Mouse (Mus musculus): ENCODE measurements at regions not wholly inside any gene's neighbourhood (a gene's known extent, or its start where the extent isn't known, plus 50 kb on each side); places are given as distances from the start of the nearest gene placed in this dataset.

- Histone ChIP-seq H3K4me2 (ENCODE audit: low read depth) (peak overlapping the region; percentile 25), H3K36me3 (ENCODE audit: control insufficient read depth, insufficient read depth) (no peaks in the 10 kb centered on the region), H3K27me3 (ENCODE audit: control insufficient read depth, insufficient read depth, insufficient read length) (no peaks in the 10 kb centered on the region), H3ac (ENCODE audit: control insufficient read depth, insufficient read length) (no peak overlapping the region), H3K79me2 (ENCODE audit: control insufficient read depth, insufficient read depth) (no peaks in the 10 kb centered on the region), H3K4me3 (no peak overlapping the region)
- TF ChIP-seq TCF12 (IDR thresholded peaks at IDR 0.05; ENCODE audit: insufficient read depth, poor library complexity, severe bottlenecking) (no peak), MYOD1 (IDR thresholded peaks at IDR 0.05; ENCODE audit: control insufficient read depth in 1 of 3, insufficient read length in 2 of 3, low read depth in 2 of 3) (no peak), USF1 (IDR thresholded peaks at IDR 0.05; ENCODE audit: low read depth) (no peak), E2F4 (IDR thresholded peaks at IDR 0.05; ENCODE audit: insufficient read depth) (no peak), CEBPB (IDR thresholded peaks at IDR 0.05; ENCODE audit: insufficient read depth, poor library complexity, severe bottlenecking) (no peak), POLR2AphosphoS2 (IDR thresholded peaks at IDR 0.05; ENCODE audit: insufficient read length, low read depth) (no peak), MAX (IDR thresholded peaks at IDR 0.05; ENCODE audit: low read depth) (no peak), REST (IDR thresholded peaks at IDR 0.05; ENCODE audit: insufficient read depth, insufficient read length) (no peak), TCF3 (IDR thresholded peaks at IDR 0.05; ENCODE audit: insufficient read length, low read depth) (no peak), SRF (IDR thresholded peaks at IDR 0.05; ENCODE audit: control insufficient read depth, insufficient read length, low read depth) (no peak)
These were observed 217.7 kb upstream of the Ccng1 start for GRCm38 (mm10) chr11:40972806-40973205.

- peak overlapping the region; percentile 71 for H3K4me2 ChIP-seq (ENCODE audit: low read depth)
- H3K79me2 ChIP-seq (ENCODE audit: control insufficient read depth, insufficient read depth): no peaks in the 10 kb centered on the region
- H3ac ChIP-seq (ENCODE audit: control insufficient read depth, insufficient read length): no peak overlapping the region
- H3K27me3 ChIP-seq (ENCODE audit: control insufficient read depth, insufficient read depth, insufficient read length): no peaks in the 10 kb centered on the region
- H3K4me3 ChIP-seq: no peak overlapping the region
- no peaks in the 10 kb centered on the region for H3K36me3 ChIP-seq (ENCODE audit: control insufficient read depth, insufficient read depth)
- TF ChIP-seq E2F4 (IDR thresholded peaks at IDR 0.05; ENCODE audit: insufficient read depth) (no peak), POLR2AphosphoS2 (IDR thresholded peaks at IDR 0.05; ENCODE audit: insufficient read length, low read depth) (no peak), USF1 (IDR thresholded peaks at IDR 0.05; ENCODE audit: low read depth) (no peak), MYOD1 (IDR thresholded peaks at IDR 0.05; ENCODE audit: control insufficient read depth in 1 of 3, insufficient read length in 2 of 3, low read depth in 2 of 3) (no peak), REST (IDR thresholded peaks at IDR 0.05; ENCODE audit: insufficient read depth, insufficient read length) (no peak), MAX (IDR thresholded peaks at IDR 0.05; ENCODE audit: low read depth) (no peak), CEBPB (IDR thresholded peaks at IDR 0.05; ENCODE audit: insufficient read depth, poor library complexity, severe bottlenecking) (no peak), POLR2A (IDR thresholded peaks at IDR 0.05; ENCODE audit: insufficient read length, low read depth) (no peak), TCF12 (IDR thresholded peaks at IDR 0.05; ENCODE audit: insufficient read depth, poor library complexity, severe bottlenecking) (no peak)
These were observed 172.1 kb upstream of the Ccng1 start for GRCm38 (mm10) chr11:40927168-40927567.

- Histone ChIP-seq H3K36me3 (ENCODE audit: control insufficient read depth, insufficient read depth) (no peaks in the 10 kb centered on the region), H3ac (ENCODE audit: control insufficient read depth, insufficient read length) (no peak overlapping the region)
These were observed 136.4 kb upstream of the Ccng1 start for GRCm38 (mm10) chr11:40891485-40891884.

GRCm38 (mm10) chr11:40884509-40884908 lies 129.4 kb upstream of the Ccng1 start:
- Histone ChIP-seq H3K36me3 (ENCODE audit: control insufficient read depth, insufficient read depth) (no peaks in the 10 kb centered on the region), H3K27me3 (ENCODE audit: control insufficient read depth, insufficient read depth, insufficient read length) (no peaks in the 10 kb centered on the region), H3K79me2 (ENCODE audit: control insufficient read depth, insufficient read depth) (no peaks in the 10 kb centered on the region), H3K4me2 (ENCODE audit: low read depth) (no peak overlapping the region), H3K4me3 (no peak overlapping the region), H3ac (ENCODE audit: control insufficient read depth, insufficient read length) (no peak overlapping the region)
- TF ChIP-seq MYOD1 (IDR thresholded peaks at IDR 0.05; ENCODE audit: control insufficient read depth in 1 of 3, insufficient read length in 2 of 3, low read depth in 2 of 3) (no peak), E2F4 (IDR thresholded peaks at IDR 0.05; ENCODE audit: insufficient read depth) (no peak), POLR2AphosphoS2 (IDR thresholded peaks at IDR 0.05; ENCODE audit: insufficient read length, low read depth) (no peak), TCF3 (IDR thresholded peaks at IDR 0.05; ENCODE audit: insufficient read length, low read depth) (no peak), TCF12 (IDR thresholded peaks at IDR 0.05; ENCODE audit: insufficient read depth, poor library complexity, severe bottlenecking) (no peak), MAX (IDR thresholded peaks at IDR 0.05; ENCODE audit: low read depth) (no peak), SRF (IDR thresholded peaks at IDR 0.05; ENCODE audit: control insufficient read depth, insufficient read length, low read depth) (no peak), MYOG (IDR thresholded peaks at IDR 0.05; ENCODE audit: control insufficient read depth in 1 of 3, insufficient read depth in 1 of 3, insufficient read length in 2 of 3, low read depth in 2 of 3) (no peak), CEBPB (IDR thresholded peaks at IDR 0.05; ENCODE audit: insufficient read depth, poor library complexity, severe bottlenecking) (no peak), REST (IDR thresholded peaks at IDR 0.05; ENCODE audit: insufficient read depth, insufficient read length) (no peak), POLR2A (IDR thresholded peaks at IDR 0.05; ENCODE audit: insufficient read length, low read depth) (no peak), USF1 (IDR thresholded peaks at IDR 0.05; ENCODE audit: low read depth) (no peak)

More at GRCm38 (mm10) chr11:40891485-40891884, 136.4 kb upstream of the Ccng1 start:
- H3K4me3 ChIP-seq: no peak overlapping the region
- no peak overlapping the region for H3K4me2 ChIP-seq (ENCODE audit: low read depth)
- H3K79me2 ChIP-seq (ENCODE audit: control insufficient read depth, insufficient read depth): no peaks in the 10 kb centered on the region
- H3K27me3 ChIP-seq (ENCODE audit: control insufficient read depth, insufficient read depth, insufficient read length): no peaks in the 10 kb centered on the region
- TF ChIP-seq MAX (IDR thresholded peaks at IDR 0.05; ENCODE audit: low read depth) (no peak), TCF3 (IDR thresholded peaks at IDR 0.05; ENCODE audit: insufficient read length, low read depth) (no peak), POLR2A (IDR thresholded peaks at IDR 0.05; ENCODE audit: insufficient read length, low read depth) (no peak), MYOG (IDR thresholded peaks at IDR 0.05; ENCODE audit: control insufficient read depth in 1 of 3, insufficient read depth in 1 of 3, insufficient read length in 2 of 3, low read depth in 2 of 3) (no peak), E2F4 (IDR thresholded peaks at IDR 0.05; ENCODE audit: insufficient read depth) (no peak), SRF (IDR thresholded peaks at IDR 0.05; ENCODE audit: control insufficient read depth, insufficient read length, low read depth) (no peak), TCF12 (IDR thresholded peaks at IDR 0.05; ENCODE audit: insufficient read depth, poor library complexity, severe bottlenecking) (no peak)

GRCm38 (mm10) chr11:40879589-40879988 lies 124.5 kb upstream of the Ccng1 start:
- Histone ChIP-seq H3K4me3 (no peak overlapping the region), H3K27me3 (ENCODE audit: control insufficient read depth, insufficient read depth, insufficient read length) (no peaks in the 10 kb centered on the region), H3K4me2 (ENCODE audit: low read depth) (no peak overlapping the region), H3K79me2 (ENCODE audit: control insufficient read depth, insufficient read depth) (no peaks in the 10 kb centered on the region), H3ac (ENCODE audit: control insufficient read depth, insufficient read length) (no peak overlapping the region), H3K36me3 (ENCODE audit: control insufficient read depth, insufficient read depth) (no peaks in the 10 kb centered on the region)
- TF ChIP-seq MYOD1 (IDR thresholded peaks at IDR 0.05; ENCODE audit: control insufficient read depth in 1 of 3, insufficient read length in 2 of 3, low read depth in 2 of 3) (no peak), USF1 (IDR thresholded peaks at IDR 0.05; ENCODE audit: low read depth) (no peak), POLR2AphosphoS2 (IDR thresholded peaks at IDR 0.05; ENCODE audit: insufficient read length, low read depth) (no peak), POLR2A (IDR thresholded peaks at IDR 0.05; ENCODE audit: insufficient read length, low read depth) (no peak), SRF (IDR thresholded peaks at IDR 0.05; ENCODE audit: control insufficient read depth, insufficient read length, low read depth) (no peak), E2F4 (IDR thresholded peaks at IDR 0.05; ENCODE audit: insufficient read depth) (no peak)

Measured in myocyte (in vitro differentiated cells).